Mouse (Mus musculus): ENCODE measurements around the gene Stub1. TPM values are rescaled to one million over a fixed set of nuclear protein-coding genes. Genes with fewer than 3 reads are reported as not detected.

The Stub1 gene
- polyA plus RNA-seq, 1 experiment from 2014 or later = 246 TPM

GRCm38 (mm10) chr17:25869954-25870353 lies 36.8 kb upstream of the Stub1 start:
- WGBS = 88% methylated on average over 2 of the region's 2 CpGs
- no peak for ATAC-seq
- Histone ChIP-seq H3K36me3 (ENCODE audit: control insufficient read depth, insufficient read depth) (no peaks in the 10 kb centered on the region), H3K9me3 (ENCODE audit: control insufficient read depth) (no peaks in the 10 kb centered on the region), H3K27ac (ENCODE audit: low read depth, low read length) (no peak overlapping the region), H3K4me3 (ENCODE audit: low read depth, low read length) (no peak overlapping the region), H3K4me2 (replicated peaks; ENCODE audit: low read depth) (no peak overlapping the region), H3K27me3 (replicated peaks; ENCODE audit: control insufficient read depth, insufficient read depth, low read length) (no peaks in the 10 kb centered on the region), H3K9ac (ENCODE audit: low read depth, low read length) (no peak overlapping the region), H3K4me1 (replicated peaks; ENCODE audit: control insufficient read depth, insufficient read depth, low read length) (0 out of 2 replicates have a peak, but pooled peaks cover 3% of the 10 kb centered on the region)
- no peak for TF ChIP-seq CTCF (IDR thresholded peaks at IDR 0.05; ENCODE audit: low read depth)

GRCm38 (mm10) chr17:25869498-25869897 lies 36.3 kb upstream of the Stub1 start:
- Histone ChIP-seq H3K9me3 (ENCODE audit: control insufficient read depth) (no peaks in the 10 kb centered on the region), H3K27me3 (replicated peaks; ENCODE audit: control insufficient read depth, insufficient read depth, low read length) (no peaks in the 10 kb centered on the region), H3K36me3 (ENCODE audit: control insufficient read depth, insufficient read depth) (no peaks in the 10 kb centered on the region), H3K27ac (ENCODE audit: low read depth, low read length) (no peak overlapping the region), H3K4me2 (replicated peaks; ENCODE audit: low read depth) (no peak overlapping the region), H3K9ac (ENCODE audit: low read depth, low read length) (no peak overlapping the region), H3K4me3 (ENCODE audit: low read depth, low read length) (no peak overlapping the region), H3K4me1 (replicated peaks; ENCODE audit: control insufficient read depth, insufficient read depth, low read length) (0 out of 2 replicates have a peak, but pooled peaks cover 4% of the 10 kb centered on the region)
- 84% methylated on average over 8 of the region's 8 CpGs for whole genome bisulfite sequencing
- no peak for TF ChIP-seq CTCF (IDR thresholded peaks at IDR 0.05; ENCODE audit: low read depth)
- ATAC-seq = no peak

- Histone ChIP-seq H3K36me3 (ENCODE audit: control insufficient read depth, insufficient read depth) (no peaks in the 10 kb centered on the region), H3K4me1 (replicated peaks; ENCODE audit: control insufficient read depth, insufficient read depth, low read length) (0 out of 2 replicates have a peak, but pooled peaks cover 4% of the 10 kb centered on the region), H3K4me2 (replicated peaks; ENCODE audit: low read depth) (peak within 1 kb of the TSS; percentile 97), H3K27me3 (replicated peaks; ENCODE audit: control insufficient read depth, insufficient read depth, low read length) (no peaks in the 10 kb centered on the region), H3K4me3 (ENCODE audit: low read depth, low read length) (peak within 1 kb of the TSS; percentile 70), H3K27ac (ENCODE audit: low read depth, low read length) (peak within 1 kb of the TSS; percentile 81), H3K9ac (ENCODE audit: low read depth, low read length) (peak within 1 kb of the TSS; percentile 66), H3K9me3 (ENCODE audit: control insufficient read depth) (no peaks in the 10 kb centered on the region)
- TF ChIP-seq CTCF (IDR thresholded peaks at IDR 0.05; ENCODE audit: low read depth) = peak; percentile 45; the same call in 1 of the 2 replicates
- under 1% methylated on average over 21 of the region's 24 CpGs for WGBS
- peak; percentile 60 for ATAC-seq
Measured at GRCm38 (mm10) chr17:25868601-25869191, 35.5 kb upstream of the Stub1 start, which contains the start of gene Mcrip2. Gene Mcrip2 (minus strand): TSS chr17:25868764.

GRCm38 (mm10) chr17:25867836-25868600 lies 34.8 kb upstream of the Stub1 start:
- H3K9me3 ChIP-seq (ENCODE audit: control insufficient read depth) = no peaks in the 10 kb centered on the region
- H3K27ac ChIP-seq (ENCODE audit: low read depth, low read length) = peak overlapping the region; percentile 81
- H3K4me1 ChIP-seq (replicated peaks; ENCODE audit: control insufficient read depth, insufficient read depth, low read length) = 0 out of 2 replicates have a peak, but pooled peaks cover 4% of the 10 kb centered on the region
- H3K4me3 ChIP-seq (ENCODE audit: low read depth, low read length) = peak overlapping the region; percentile 70
- peak; percentile 32 for ATAC-seq
- 1% methylated on average over 40 of the region's 42 CpGs for WGBS
- H3K36me3 ChIP-seq (ENCODE audit: control insufficient read depth, insufficient read depth) = no peaks in the 10 kb centered on the region
- peak overlapping the region; percentile 97 for H3K4me2 ChIP-seq (replicated peaks; ENCODE audit: low read depth)
- no peaks in the 10 kb centered on the region for H3K27me3 ChIP-seq (replicated peaks; ENCODE audit: control insufficient read depth, insufficient read depth, low read length)
- peak overlapping the region; percentile 66 for H3K9ac ChIP-seq (ENCODE audit: low read depth, low read length)
- TF ChIP-seq CTCF (IDR thresholded peaks at IDR 0.05; ENCODE audit: low read depth) = no peak

GRCm38 (mm10) chr17:25867509-25867835 lies 34.3 kb upstream of the Stub1 start:
- H3K4me3 ChIP-seq (ENCODE audit: low read depth, low read length) = peak overlapping the region; percentile 70
- peak overlapping the region; percentile 81 for H3K27ac ChIP-seq (ENCODE audit: low read depth, low read length)
- 0 out of 2 replicates have a peak, but pooled peaks cover 4% of the 10 kb centered on the region for H3K4me1 ChIP-seq (replicated peaks; ENCODE audit: control insufficient read depth, insufficient read depth, low read length)
- H3K9me3 ChIP-seq (ENCODE audit: control insufficient read depth) = no peaks in the 10 kb centered on the region
- peak overlapping the region; percentile 97 for H3K4me2 ChIP-seq (replicated peaks; ENCODE audit: low read depth)
- TF ChIP-seq CTCF (IDR thresholded peaks at IDR 0.05; ENCODE audit: low read depth) = no peak
- H3K36me3 ChIP-seq (ENCODE audit: control insufficient read depth, insufficient read depth) = no peaks in the 10 kb centered on the region
- no peaks in the 10 kb centered on the region for H3K27me3 ChIP-seq (replicated peaks; ENCODE audit: control insufficient read depth, insufficient read depth, low read length)
- 6% methylated on average over 7 of the region's 7 CpGs for WGBS
- ATAC-seq = no peak
- H3K9ac ChIP-seq (ENCODE audit: low read depth, low read length) = peak overlapping the region; percentile 66; the same call in 1 of the 2 replicates

- no peak overlapping the region for H3K9ac ChIP-seq (ENCODE audit: low read depth, low read length)
- no peaks in the 10 kb centered on the region for H3K9me3 ChIP-seq (ENCODE audit: control insufficient read depth)
- no peak for TF ChIP-seq CTCF (IDR thresholded peaks at IDR 0.05; ENCODE audit: low read depth)
- no peak overlapping the region for H3K4me3 ChIP-seq (ENCODE audit: low read depth, low read length)
- no peak for ATAC-seq
- H3K27ac ChIP-seq (ENCODE audit: low read depth, low read length) = no peak overlapping the region
- 68% methylated on average over 3 of the region's 3 CpGs for WGBS
- no peaks in the 10 kb centered on the region for H3K36me3 ChIP-seq (ENCODE audit: control insufficient read depth, insufficient read depth)
- H3K4me2 ChIP-seq (replicated peaks; ENCODE audit: low read depth) = no peak overlapping the region
- H3K27me3 ChIP-seq (replicated peaks; ENCODE audit: control insufficient read depth, insufficient read depth, low read length) = no peaks in the 10 kb centered on the region
- 0 out of 2 replicates have a peak, but pooled peaks cover 4% of the 10 kb centered on the region for H3K4me1 ChIP-seq (replicated peaks; ENCODE audit: control insufficient read depth, insufficient read depth, low read length)
Measured at GRCm38 (mm10) chr17:25866172-25866571, 33.0 kb upstream of the Stub1 start.
